Comparison of ENCODE assay signal across 8 mouse cellular contexts in genomic region chr11:106788026-106788774, GRCm38 (mm10). TPM values are rescaled to one million over a fixed set of nuclear protein-coding genes. Genes with fewer than 3 reads are reported as not detected.
DNase-seq lines count a peak whose midpoint lies in the region; ATAC-seq lines count a peak whose summit lies in the region.

No protein-coding gene starts in this region.

- H3K4me1 ChIP-seq in intestine, embryonic 14.5 days (replicated peaks; ENCODE audit: control insufficient read depth, insufficient read depth, low read length) = peaks cover 23% of the 10 kb centered on the region

- ATAC-seq in intestine, embryonic 14.5 days (replicated peaks; ENCODE audit: low FRiP score, low TSS enrichment, low read depth) = peak; percentile 79
- peak; percentile 56 for ATAC-seq in megakaryocyte progenitor cell, adult 5-6 weeks (replicated peaks; ENCODE audit: poor library complexity)

- intact Hi-C loops in gastrocnemius, postnatal 14 days (cut with DNase I; ENCODE audit: low total_unique reads) = no loop called here
- intact Hi-C loops in left cerebral cortex, postnatal 10 days (cut with DNase I) = no loop called here

- H3K9ac ChIP-seq in intestine, embryonic 14.5 days (ENCODE audit: low read length) = peak overlapping the region; percentile 100

- H3K27ac ChIP-seq in intestine, embryonic 14.5 days (ENCODE audit: low read depth) = peak overlapping the region; percentile 97

- no peaks in the 10 kb centered on the region for H3K27me3 ChIP-seq in intestine, embryonic 14.5 days (replicated peaks; ENCODE audit: control insufficient read depth, insufficient read depth, low read length)

- peaks cover 48% of the 10 kb centered on the region for H3K36me3 ChIP-seq in intestine, embryonic 14.5 days (ENCODE audit: control insufficient read depth, insufficient read depth, low read length)

- no peaks in the 10 kb centered on the region for H3K9me3 ChIP-seq in intestine, embryonic 14.5 days (ENCODE audit: control insufficient read depth, low read length)

- peak overlapping the region; percentile 28 for H3K4me2 ChIP-seq in intestine, embryonic 14.5 days (ENCODE audit: low read length)

- WGBS in intestine, embryonic 14.5 days = 1% methylated on average over 74 of the region's 79 CpGs

- H3K4me3 ChIP-seq in intestine, embryonic 14.5 days (ENCODE audit: low read depth, low read length) = peak overlapping the region; percentile 100

- DNase-seq in adrenal gland, adult 2 months = peak; percentile 99
- peak; percentile 99 for DNase-seq in embryo, embryonic 10.5 days (ENCODE audit: low spot score)
- DNase-seq in gastrocnemius, postnatal 14 days = peak; percentile 99
- no peak for DNase-seq in intestine, embryonic 14.5 days (ENCODE audit: low spot score)
- DNase-seq in left cerebral cortex, postnatal 10 days (ENCODE audit: extremely low spot score in 1 of 2, low spot score in 2 of 2) = peak; percentile 97 to 99
- peak; percentile 97 for DNase-seq in right cerebral cortex, postnatal 25 days
- DNase-seq in urinary bladder, postnatal 4 days (ENCODE audit: low spot score in 2 of 2) = peak; percentile 99 to 100

RNA-seq across cellular contexts. Expression of gene Ddx5, which starts 0.8 kb away (rescaled TPM):
- total RNA-seq in adrenal gland, adult 2 months (2021) = 1,000 to 10,000 TPM in 1 of 2 experiments, 100 to 1,000 TPM in 1; 763 to 1,110 TPM
- 2,814 and 2,984 TPM in 2 replicates for polyA plus RNA-seq in adrenal gland, adult 2 months (2012; rRNA removed)
- total RNA-seq in gastrocnemius, postnatal 14 days (2021) = 100 to 1,000 TPM; 203 to 252 TPM
- polyA plus RNA-seq in intestine, embryonic 14.5 days (2014; fragmentation: Nextera tagmentation; extraction: Ambion mirVana) = 340 and 353 TPM in 2 replicates
- total RNA-seq in left cerebral cortex, postnatal 10 days (2021) = 100 to 1,000 TPM; 607 to 644 TPM
- 850 and 903 TPM in 2 replicates for total RNA-seq in megakaryocyte progenitor cell, adult 5-6 weeks (2015)
- 1,040 and 1,207 TPM in 2 replicates for total RNA-seq in megakaryocyte progenitor cell, adult 5-6 weeks (2017)

RNA-seq across cellular contexts. Expression of gene Cep95, which starts 0.9 kb away (rescaled TPM):
- 10 to 100 TPM in 1 of 2 experiments, 1 to 10 TPM in 1; 7.1 to 12.5 TPM for total RNA-seq in adrenal gland, adult 2 months (2021)
- polyA plus RNA-seq in adrenal gland, adult 2 months (2012; rRNA removed) = 0.73 and 0.92 TPM in 2 replicates
- 1 to 10 TPM; 4.9 to 5.0 TPM for total RNA-seq in gastrocnemius, postnatal 14 days (2021)
- 19.3 and 19.4 TPM in 2 replicates for polyA plus RNA-seq in intestine, embryonic 14.5 days (2014; fragmentation: Nextera tagmentation; extraction: Ambion mirVana)
- 10 to 100 TPM in 1 of 2 experiments, 1 to 10 TPM in 1; 8.7 to 10.3 TPM for total RNA-seq in left cerebral cortex, postnatal 10 days (2021)
- total RNA-seq in megakaryocyte progenitor cell, adult 5-6 weeks (2015) = 16.9 and 22.0 TPM in 2 replicates
- total RNA-seq in megakaryocyte progenitor cell, adult 5-6 weeks (2017) = 15.6 and 21.3 TPM in 2 replicates

RNA-seq across cellular contexts. Expression of gene Polg2, which starts 8.9 kb away (rescaled TPM):
- total RNA-seq in adrenal gland, adult 2 months (2021) = 1 to 10 TPM; 3.3 to 6.2 TPM
- 6.0 and 8.1 TPM in 2 replicates for polyA plus RNA-seq in adrenal gland, adult 2 months (2012; rRNA removed)
- total RNA-seq in gastrocnemius, postnatal 14 days (2021) = 1 to 10 TPM; 3.1 to 3.5 TPM
- 11.5 and 13.5 TPM in 2 replicates for polyA plus RNA-seq in intestine, embryonic 14.5 days (2014; fragmentation: Nextera tagmentation; extraction: Ambion mirVana)
- total RNA-seq in left cerebral cortex, postnatal 10 days (2021) = 1 to 10 TPM; 4.1 to 4.6 TPM
- total RNA-seq in megakaryocyte progenitor cell, adult 5-6 weeks (2015) = 12.4 and 13.3 TPM in 2 replicates
- 7.2 and 13.5 TPM in 2 replicates for total RNA-seq in megakaryocyte progenitor cell, adult 5-6 weeks (2017)

RNA-seq across cellular contexts. Expression of gene Milr1, which starts 37.2 kb away (rescaled TPM):
- 1 to 10 TPM in 1 of 2 experiments, under 1 TPM in 1; 0.81 to 2.6 TPM for total RNA-seq in adrenal gland, adult 2 months (2021)
- polyA plus RNA-seq in adrenal gland, adult 2 months (2012; rRNA removed) = not detected in 2 replicates
- total RNA-seq in gastrocnemius, postnatal 14 days (2021) = under 1 TPM; 0.55 to 0.84 TPM
- 1.6 and 2.1 TPM in 2 replicates for polyA plus RNA-seq in intestine, embryonic 14.5 days (2014; fragmentation: Nextera tagmentation; extraction: Ambion mirVana)
- total RNA-seq in left cerebral cortex, postnatal 10 days (2021) = 1 to 10 TPM in 1 of 2 experiments, under 1 TPM in 1; 0.45 to 1.1 TPM
- 63.1 and 96.7 TPM in 2 replicates for total RNA-seq in megakaryocyte progenitor cell, adult 5-6 weeks (2015)
- 82.0 and 96.2 TPM in 2 replicates for total RNA-seq in megakaryocyte progenitor cell, adult 5-6 weeks (2017)

RNA-seq across cellular contexts. Expression of gene Pecam1, which starts 37.8 kb away (rescaled TPM):
- 10 to 100 TPM; 64.0 to 94.8 TPM for total RNA-seq in adrenal gland, adult 2 months (2021)
- polyA plus RNA-seq in adrenal gland, adult 2 months (2012; rRNA removed) = 15.5 and 17.5 TPM in 2 replicates
- total RNA-seq in gastrocnemius, postnatal 14 days (2021) = 10 to 100 TPM; 92.5 to 98.5 TPM
- polyA plus RNA-seq in intestine, embryonic 14.5 days (2014; fragmentation: Nextera tagmentation; extraction: Ambion mirVana) = 44.3 and 49.9 TPM in 2 replicates
- 10 to 100 TPM; 19.7 to 20.1 TPM for total RNA-seq in left cerebral cortex, postnatal 10 days (2021)
- 55.0 and 57.0 TPM in 2 replicates for total RNA-seq in megakaryocyte progenitor cell, adult 5-6 weeks (2015)
- 38.6 and 43.8 TPM in 2 replicates for total RNA-seq in megakaryocyte progenitor cell, adult 5-6 weeks (2017)
